Mouse (Mus musculus): ENCODE results near the gene Krtap12-1. TPM values are rescaled to one million over a fixed set of nuclear protein-coding genes. Genes with fewer than 3 reads are reported as not detected.
"Not testable (repeated sequence)": the region's sequence is repeated elsewhere in the genome, so short reads cannot be mapped to it uniquely, and the experiment has no call there.

The Krtap12-1 gene
- polyA plus RNA-seq, 1 experiment, result not detected

DNA sequence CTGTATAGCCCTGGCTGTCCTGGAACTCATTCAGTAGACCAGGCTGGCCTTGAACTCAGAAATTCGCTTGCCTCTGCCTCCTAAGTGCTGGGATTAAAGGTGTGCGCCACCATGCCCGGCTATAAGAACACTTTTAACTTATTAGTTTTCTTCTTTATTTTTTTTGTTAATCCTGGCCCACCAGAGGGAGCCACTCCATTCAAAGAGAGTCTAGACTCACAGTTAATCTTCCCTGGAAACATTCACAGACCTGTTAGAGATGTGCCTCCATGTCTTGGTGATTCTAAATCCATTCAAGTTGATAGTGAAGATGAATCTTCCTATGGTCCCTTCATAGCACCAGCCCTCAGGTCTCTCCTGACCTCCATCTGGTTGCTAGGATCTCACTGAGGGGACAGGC, 10.6 kb upstream of the Krtap12-1 start:
- TF ChIP-seq MAX (IDR thresholded peaks at IDR 0.05) (no peak), MYOD1 (IDR thresholded peaks at IDR 0.05; ENCODE audit: control insufficient read depth, insufficient read length, low read depth) (no peak), MYOG (IDR thresholded peaks at IDR 0.05; ENCODE audit: control insufficient read depth, extremely low read depth, insufficient read length) (no peak), FOSL1 (IDR thresholded peaks at IDR 0.05; ENCODE audit: insufficient read depth, low read length, poor library complexity, severe bottlenecking) (no peak), USF1 (IDR thresholded peaks at IDR 0.05; ENCODE audit: low read depth) (no peak), CEBPB (IDR thresholded peaks at IDR 0.05; ENCODE audit: low read depth) (no peak), CTCF (IDR thresholded peaks at IDR 0.05; ENCODE audit: control insufficient read depth, insufficient read depth, insufficient read length) (no peak)
- Histone ChIP-seq H3K27me3 (ENCODE audit: control insufficient read depth, insufficient read depth, insufficient read length) (peaks cover 5% of the 10 kb centered on the region), H3ac (ENCODE audit: control insufficient read depth, insufficient read length, low read depth) (no peak overlapping the region), H3K36me3 (ENCODE audit: control insufficient read depth, insufficient read depth) (no peaks in the 10 kb centered on the region), H3K79me3 (ENCODE audit: low read depth) (no peaks in the 10 kb centered on the region), H3K79me2 (ENCODE audit: control insufficient read depth, insufficient read depth) (no peaks in the 10 kb centered on the region), H3K4me3 (ENCODE audit: insufficient read depth, poor library complexity, severe bottlenecking) (no peak overlapping the region)

DNA sequence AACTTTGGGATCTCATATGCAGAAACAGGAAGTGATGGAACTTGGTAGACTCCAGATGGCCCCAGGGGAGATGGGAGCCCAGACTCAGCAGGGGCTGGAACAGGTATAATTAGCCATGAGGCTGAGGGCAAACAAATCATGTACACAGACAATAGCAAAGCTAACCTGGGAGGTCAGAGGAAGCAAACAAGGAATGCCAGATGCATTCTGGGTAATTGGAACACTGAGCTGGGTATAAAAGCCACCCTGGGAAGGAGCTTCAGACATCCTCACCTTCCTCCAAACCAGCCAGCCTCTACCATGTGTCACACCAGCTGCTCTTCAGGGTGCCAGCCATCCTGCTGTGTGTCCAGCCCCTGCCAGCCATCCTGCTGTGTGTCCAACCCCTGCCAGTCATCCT, 9.2 kb upstream of the Krtap12-1 start, which contains the start of gene Gm10024:
Gm10024 (plus strand) TSS at position 301 of the 400 bp plus-strand sequence.
- H3K27me3 ChIP-seq (ENCODE audit: control insufficient read depth, insufficient read depth, insufficient read length); H3ac ChIP-seq (ENCODE audit: control insufficient read depth, insufficient read length, low read depth); H3K36me3 ChIP-seq (ENCODE audit: control insufficient read depth, insufficient read depth); H3K79me2 ChIP-seq (ENCODE audit: control insufficient read depth, insufficient read depth); H3K4me3 ChIP-seq (ENCODE audit: insufficient read depth, poor library complexity, severe bottlenecking); H3K79me3 ChIP-seq (ENCODE audit: low read depth): not testable (repeated sequence)

DNA sequence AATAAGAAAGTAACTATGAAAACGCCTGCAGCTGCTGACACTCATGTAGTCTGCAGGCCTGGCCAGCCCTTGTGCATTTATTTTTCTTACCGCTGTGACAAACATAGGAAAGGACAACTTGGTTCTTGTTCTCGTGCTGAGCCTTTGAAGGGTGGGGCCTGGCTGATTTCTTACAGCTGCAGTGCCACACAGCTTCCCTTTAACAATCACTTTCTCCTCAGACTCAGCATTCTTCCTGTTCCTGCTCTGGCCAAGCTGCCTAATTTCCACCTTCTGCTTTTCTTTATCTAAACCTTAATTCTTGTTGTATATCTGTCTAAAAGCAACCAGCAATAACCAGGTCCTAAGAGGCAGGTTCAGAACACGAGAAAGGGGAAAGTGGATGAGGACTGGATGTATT, 6.7 kb upstream of the Krtap12-1 start:
- TF ChIP-seq CTCF (IDR thresholded peaks at IDR 0.05; ENCODE audit: control insufficient read depth, insufficient read depth, insufficient read length) (no peak), MYOD1 (IDR thresholded peaks at IDR 0.05; ENCODE audit: control insufficient read depth, insufficient read length, low read depth) (no peak), MAX (IDR thresholded peaks at IDR 0.05) (no peak), FOSL1 (IDR thresholded peaks at IDR 0.05; ENCODE audit: insufficient read depth, low read length, poor library complexity, severe bottlenecking) (no peak), CEBPB (IDR thresholded peaks at IDR 0.05; ENCODE audit: low read depth) (no peak), USF1 (IDR thresholded peaks at IDR 0.05; ENCODE audit: low read depth) (no peak), MYOG (IDR thresholded peaks at IDR 0.05; ENCODE audit: control insufficient read depth, extremely low read depth, insufficient read length) (no peak)
- no peak overlapping the region for H3ac ChIP-seq (ENCODE audit: control insufficient read depth, insufficient read length, low read depth)
- no peak overlapping the region for H3K4me3 ChIP-seq (ENCODE audit: insufficient read depth, poor library complexity, severe bottlenecking)
- H3K79me2 ChIP-seq (ENCODE audit: control insufficient read depth, insufficient read depth), result no peaks in the 10 kb centered on the region
- no peaks in the 10 kb centered on the region for H3K36me3 ChIP-seq (ENCODE audit: control insufficient read depth, insufficient read depth)
- H3K27me3 ChIP-seq (ENCODE audit: control insufficient read depth, insufficient read depth, insufficient read length), result peaks cover 5% of the 10 kb centered on the region
- no peaks in the 10 kb centered on the region for H3K79me3 ChIP-seq (ENCODE audit: low read depth)

DNA sequence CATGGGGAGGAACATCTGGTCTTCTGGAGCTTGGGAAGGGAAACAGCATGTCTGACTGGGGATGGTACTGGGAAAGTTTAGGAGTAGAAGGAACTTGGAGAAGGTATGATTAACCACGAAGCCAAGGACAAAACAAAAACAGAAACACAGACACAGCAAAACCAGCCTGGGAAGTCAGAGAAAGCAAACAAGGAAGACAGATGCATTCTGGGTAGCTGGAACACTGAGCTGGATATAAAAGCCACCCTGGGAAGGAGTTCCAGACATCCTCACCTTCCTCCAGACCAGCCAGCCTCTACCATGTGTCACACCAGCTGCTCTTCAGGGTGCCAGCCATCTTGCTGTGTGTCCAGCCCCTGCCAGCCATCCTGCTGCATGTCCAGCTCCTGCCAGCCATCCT, 4.9 kb upstream of the Krtap12-1 start, which contains the start of gene Gm10142:
Gm10142 (plus strand) TSS at position 301 of the 400 bp plus-strand sequence.
- no peaks in the 10 kb centered on the region for H3K36me3 ChIP-seq (ENCODE audit: control insufficient read depth, insufficient read depth)
- H3ac ChIP-seq (ENCODE audit: control insufficient read depth, insufficient read length, low read depth), result no peak within 1 kb of the TSS
- H3K27me3 ChIP-seq (ENCODE audit: control insufficient read depth, insufficient read depth, insufficient read length), result peaks cover 2% of the 10 kb centered on the region
- no peak within 1 kb of the TSS for H3K4me3 ChIP-seq (ENCODE audit: insufficient read depth, poor library complexity, severe bottlenecking)
- H3K79me2 ChIP-seq (ENCODE audit: control insufficient read depth, insufficient read depth), result no peaks in the 10 kb centered on the region
- TF ChIP-seq FOSL1 (IDR thresholded peaks at IDR 0.05; ENCODE audit: insufficient read depth, low read length, poor library complexity, severe bottlenecking) (no peak), MYOG (IDR thresholded peaks at IDR 0.05; ENCODE audit: control insufficient read depth, extremely low read depth, insufficient read length) (no peak), MAX (IDR thresholded peaks at IDR 0.05) (no peak), CTCF (IDR thresholded peaks at IDR 0.05; ENCODE audit: control insufficient read depth, insufficient read depth, insufficient read length) (no peak), USF1 (IDR thresholded peaks at IDR 0.05; ENCODE audit: low read depth) (no peak), MYOD1 (IDR thresholded peaks at IDR 0.05; ENCODE audit: control insufficient read depth, insufficient read length, low read depth) (no peak), CEBPB (IDR thresholded peaks at IDR 0.05; ENCODE audit: low read depth) (no peak)
- no peaks in the 10 kb centered on the region for H3K79me3 ChIP-seq (ENCODE audit: low read depth)

DNA sequence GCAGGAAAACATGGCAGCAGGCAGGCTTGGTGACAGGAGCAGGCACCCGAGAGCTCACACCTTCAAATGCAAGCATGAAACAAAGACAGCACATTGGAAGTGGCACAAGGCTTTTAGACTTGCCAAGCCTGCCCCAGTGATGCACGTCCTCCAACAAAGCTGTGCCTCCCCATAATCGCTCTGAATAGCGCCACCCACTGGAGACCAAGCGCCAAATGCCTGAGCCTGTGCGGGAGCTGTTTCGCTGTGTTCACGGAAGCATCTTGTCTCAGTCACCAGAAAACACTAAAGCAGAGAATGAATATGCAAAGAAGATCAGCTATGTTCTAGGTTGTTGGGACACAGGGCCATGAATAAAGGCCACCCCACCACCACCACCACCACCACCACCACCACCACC, 4.5 kb downstream of the Krtap12-1 start:
- Histone ChIP-seq H3K27me3 (ENCODE audit: control insufficient read depth, insufficient read depth, insufficient read length) (peaks cover 28% of the 10 kb centered on the region), H3ac (ENCODE audit: control insufficient read depth, insufficient read length, low read depth) (no peak overlapping the region), H3K79me2 (ENCODE audit: control insufficient read depth, insufficient read depth) (no peaks in the 10 kb centered on the region), H3K4me3 (ENCODE audit: insufficient read depth, poor library complexity, severe bottlenecking) (no peak overlapping the region), H3K79me3 (ENCODE audit: low read depth) (no peaks in the 10 kb centered on the region), H3K36me3 (ENCODE audit: control insufficient read depth, insufficient read depth) (no peaks in the 10 kb centered on the region)
- TF ChIP-seq MYOG (IDR thresholded peaks at IDR 0.05; ENCODE audit: control insufficient read depth, extremely low read depth, insufficient read length) (no peak), MAX (IDR thresholded peaks at IDR 0.05) (no peak), CTCF (IDR thresholded peaks at IDR 0.05; ENCODE audit: control insufficient read depth, insufficient read depth, insufficient read length) (no peak), USF1 (IDR thresholded peaks at IDR 0.05; ENCODE audit: low read depth) (no peak), FOSL1 (IDR thresholded peaks at IDR 0.05; ENCODE audit: insufficient read depth, low read length, poor library complexity, severe bottlenecking) (no peak), CEBPB (IDR thresholded peaks at IDR 0.05; ENCODE audit: low read depth) (no peak), MYOD1 (IDR thresholded peaks at IDR 0.05; ENCODE audit: control insufficient read depth, insufficient read length, low read depth) (no peak)

DNA sequence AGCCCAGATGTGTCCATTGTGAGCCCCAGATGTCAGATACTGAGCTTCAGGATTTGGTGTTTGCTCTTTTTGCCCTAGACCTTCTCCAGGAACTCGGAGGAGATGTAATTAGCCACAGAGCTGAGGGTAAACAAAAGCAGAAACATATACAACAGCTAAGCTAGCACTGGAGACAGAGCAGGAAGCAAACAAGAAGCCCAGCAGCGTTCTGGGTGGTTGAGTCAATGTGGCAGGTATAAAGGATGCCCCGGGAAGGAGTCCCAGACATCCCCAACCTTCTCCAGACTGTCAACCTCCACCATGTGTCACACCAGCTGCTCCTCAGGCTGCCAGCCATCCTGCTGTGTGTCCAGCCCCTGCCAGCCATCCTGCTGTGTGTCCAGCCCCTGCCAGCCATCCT, 5.8 kb downstream of the Krtap12-1 start, which contains the start of gene Gm10100:
Gm10100 (plus strand) TSS at position 301 of the 400 bp plus-strand sequence.
- Histone ChIP-seq H3K79me2 (ENCODE audit: control insufficient read depth, insufficient read depth) (no peaks in the 10 kb centered on the region), H3K27me3 (ENCODE audit: control insufficient read depth, insufficient read depth, insufficient read length) (peaks cover 30% of the 10 kb centered on the region), H3ac (ENCODE audit: control insufficient read depth, insufficient read length, low read depth) (no peak within 1 kb of the TSS), H3K36me3 (ENCODE audit: control insufficient read depth, insufficient read depth) (no peaks in the 10 kb centered on the region), H3K79me3 (ENCODE audit: low read depth) (no peaks in the 10 kb centered on the region), H3K4me3 (ENCODE audit: insufficient read depth, poor library complexity, severe bottlenecking) (no peak within 1 kb of the TSS)
- TF ChIP-seq MYOD1 (IDR thresholded peaks at IDR 0.05; ENCODE audit: control insufficient read depth, insufficient read length, low read depth) (no peak), CTCF (IDR thresholded peaks at IDR 0.05; ENCODE audit: control insufficient read depth, insufficient read depth, insufficient read length) (no peak), MYOG (IDR thresholded peaks at IDR 0.05; ENCODE audit: control insufficient read depth, extremely low read depth, insufficient read length) (no peak), MAX (IDR thresholded peaks at IDR 0.05) (no peak), CEBPB (IDR thresholded peaks at IDR 0.05; ENCODE audit: low read depth) (no peak), FOSL1 (IDR thresholded peaks at IDR 0.05; ENCODE audit: insufficient read depth, low read length, poor library complexity, severe bottlenecking) (no peak), USF1 (IDR thresholded peaks at IDR 0.05; ENCODE audit: low read depth) (no peak)
